Mouse (Mus musculus) heart, postnatal 10 days (tissue): Measurements from ENCODE around the gene Ppp1r16b. TPM values are rescaled to one million over a fixed set of nuclear protein-coding genes. Genes with fewer than 3 reads are reported as not detected.
"Not testable (repeated sequence)": the region's sequence is repeated elsewhere in the genome, so short reads cannot be mapped to it uniquely, and the experiment has no call there.

ENCODE experiments used
- DNase-seq, 2 experiments: peaks; one replicate each; pipeline ENCODE4 v3.0.0; 2021
- intact Hi-C: fragments of 180-260 bp; cut with DNase I; formaldehyde crosslinking; loops from one replicate; pipeline ENCODE4 v1.15.1; 2025
- total RNA-seq, 2 experiments: library from RNA; stranded (reverse); gene quantifications; 2 replicates each; pipeline ENCODE4 v1.2.3; 2021

The Ppp1r16b gene
- total RNA-seq, 2 experiments from 2014 or later, result 18.3 to 22.1 TPM

- DNase-seq, result no peak
- intact Hi-C loops, result no loop called here
These were observed 52.6 kb downstream of the Ppp1r16b start for GRCm38 (mm10) chr2:158717551-158718418.

GRCm38 (mm10) chr2:158718816-158719549 lies 53.8 kb downstream of the Ppp1r16b start:
- intact Hi-C loops, result no loop called here
- DNase-seq, result no peak

GRCm38 (mm10) chr2:158720715-158721370 lies 55.6 kb downstream of the Ppp1r16b start:
- intact Hi-C loops, result no loop called here
- no peak for DNase-seq

- no peak for DNase-seq
- intact Hi-C loops, result no loop called here
These were observed 56.3 kb downstream of the Ppp1r16b start for GRCm38 (mm10) chr2:158721481-158721880.

- DNase-seq, result no peak
- intact Hi-C loops, result no loop called here
These were observed 56.9 kb downstream of the Ppp1r16b start for GRCm38 (mm10) chr2:158722135-158722534.

- no peak for DNase-seq
- intact Hi-C loops, result no loop called here
These were observed 57.9 kb downstream of the Ppp1r16b start for GRCm38 (mm10) chr2:158722991-158723551.

- DNase-seq, result no peak
- intact Hi-C loops, result no loop called here
These were observed 58.6 kb downstream of the Ppp1r16b start for GRCm38 (mm10) chr2:158723806-158724205.

GRCm38 (mm10) chr2:158726252-158726651 lies 61.1 kb downstream of the Ppp1r16b start:
- DNase-seq, result no peak
- intact Hi-C loops, result no loop called here

GRCm38 (mm10) chr2:158728061-158728815 lies 63.0 kb downstream of the Ppp1r16b start:
- DNase-seq, result peak; percentile 44 to 53

GRCm38 (mm10) chr2:158730896-158731295 lies 65.7 kb downstream of the Ppp1r16b start:
- intact Hi-C loops, result no loop called here
- DNase-seq, result no peak

More at GRCm38 (mm10) chr2:158728061-158728815, 63.0 kb downstream of the Ppp1r16b start:
- intact Hi-C loops, result no loop called here

GRCm38 (mm10) chr2:158732521-158732920 lies 67.3 kb downstream of the Ppp1r16b start:
- DNase-seq, result no peak

GRCm38 (mm10) chr2:158733136-158733535 lies 67.9 kb downstream of the Ppp1r16b start:
- no peak for DNase-seq
- intact Hi-C loops, result no loop called here

More at GRCm38 (mm10) chr2:158732521-158732920, 67.3 kb downstream of the Ppp1r16b start:
- intact Hi-C loops, result no loop called here

GRCm38 (mm10) chr2:158733914-158734313 lies 68.7 kb downstream of the Ppp1r16b start:
- DNase-seq, result peak in 1 of 2 experiments; percentile 28
- intact Hi-C loops, result no loop called here

- peak; percentile 52 to 54 for DNase-seq
- intact Hi-C loops, result no loop called here
These were observed 69.4 kb downstream of the Ppp1r16b start for GRCm38 (mm10) chr2:158734500-158735152.

GRCm38 (mm10) chr2:158735340-158735739 lies 70.1 kb downstream of the Ppp1r16b start:
- intact Hi-C loops, result no loop called here
- no peak for DNase-seq

- intact Hi-C loops, DNase-seq: not testable (repeated sequence)
These were observed 71.0 kb downstream of the Ppp1r16b start for GRCm38 (mm10) chr2:158736247-158736646.

- DNase-seq, result no peak
- intact Hi-C loops, result no loop called here
These were observed 73.4 kb downstream of the Ppp1r16b start for GRCm38 (mm10) chr2:158738591-158738990.

GRCm38 (mm10) chr2:158739113-158739512 lies 73.9 kb downstream of the Ppp1r16b start:
- no peak for DNase-seq
- intact Hi-C loops, result no loop called here

GRCm38 (mm10) chr2:158741011-158741501 lies 75.9 kb downstream of the Ppp1r16b start:
- intact Hi-C loops, result loop anchor here (5.0 kb wide), 4 partner anchors 39 to 89 kb away; partner anchors contain the start of gene Ppp1r16b
- DNase-seq, result peak in 1 of 2 experiments; percentile 28
